Mouse (Mus musculus): ENCODE measurements around the gene 1700025G04Rik. TPM values are rescaled to one million over a fixed set of nuclear protein-coding genes. Genes with fewer than 3 reads are reported as not detected.
A peak's percentile ranks its signal among the peaks of the same experiment; 100 is the strongest.

1700025G04Rik gene
- polyA plus RNA-seq, 1 experiment from 2014 or later, result 25.8 TPM

- no peak for TF ChIP-seq CTCF (IDR thresholded peaks at IDR 0.05; ENCODE audit: low read depth)
- WGBS, result 61% methylated on average over 5 of the region's 5 CpGs
- H3K4me2 ChIP-seq (replicated peaks; ENCODE audit: low read depth), result peak overlapping the region; percentile 97
- ATAC-seq, result no peak
- no peak overlapping the region for H3K9ac ChIP-seq (ENCODE audit: low read depth, low read length)
- no peaks in the 10 kb centered on the region for H3K27me3 ChIP-seq (replicated peaks; ENCODE audit: control insufficient read depth, insufficient read depth, low read length)
- H3K27ac ChIP-seq (ENCODE audit: low read depth, low read length), result no peak overlapping the region
- H3K36me3 ChIP-seq (ENCODE audit: control insufficient read depth, insufficient read depth), result no peaks in the 10 kb centered on the region
- H3K4me3 ChIP-seq (ENCODE audit: low read depth, low read length), result no peak overlapping the region
- peaks cover 5% of the 10 kb centered on the region; the same call in 1 of the 2 replicates for H3K4me1 ChIP-seq (replicated peaks; ENCODE audit: control insufficient read depth, insufficient read depth, low read length)
- H3K9me3 ChIP-seq (ENCODE audit: control insufficient read depth), result no peaks in the 10 kb centered on the region
Measured at GRCm38 (mm10) chr1:152088030-152088429, 1.9 kb downstream of the 1700025G04Rik start.

GRCm38 (mm10) chr1:152086951-152087350 lies 3.0 kb downstream of the 1700025G04Rik start:
- Histone ChIP-seq H3K27me3 (replicated peaks; ENCODE audit: control insufficient read depth, insufficient read depth, low read length) (no peaks in the 10 kb centered on the region), H3K4me3 (ENCODE audit: low read depth, low read length) (no peak overlapping the region), H3K4me2 (replicated peaks; ENCODE audit: low read depth) (no peak overlapping the region), H3K4me1 (replicated peaks; ENCODE audit: control insufficient read depth, insufficient read depth, low read length) (peaks cover 5% of the 10 kb centered on the region; the same call in 1 of the 2 replicates), H3K9ac (ENCODE audit: low read depth, low read length) (no peak overlapping the region), H3K27ac (ENCODE audit: low read depth, low read length) (no peak overlapping the region), H3K36me3 (ENCODE audit: control insufficient read depth, insufficient read depth) (no peaks in the 10 kb centered on the region), H3K9me3 (ENCODE audit: control insufficient read depth) (no peaks in the 10 kb centered on the region)
- WGBS, result 59% methylated on average over 3 of the region's 3 CpGs
- TF ChIP-seq CTCF (IDR thresholded peaks at IDR 0.05; ENCODE audit: low read depth), result no peak
- no peak for ATAC-seq

GRCm38 (mm10) chr1:152085561-152085960 lies 4.4 kb downstream of the 1700025G04Rik start:
- no peak overlapping the region for H3K9ac ChIP-seq (ENCODE audit: low read depth, low read length)
- no peak overlapping the region for H3K4me3 ChIP-seq (ENCODE audit: low read depth, low read length)
- no peak overlapping the region for H3K27ac ChIP-seq (ENCODE audit: low read depth, low read length)
- no peak for TF ChIP-seq CTCF (IDR thresholded peaks at IDR 0.05; ENCODE audit: low read depth)
- no peaks in the 10 kb centered on the region for H3K27me3 ChIP-seq (replicated peaks; ENCODE audit: control insufficient read depth, insufficient read depth, low read length)
- H3K4me1 ChIP-seq (replicated peaks; ENCODE audit: control insufficient read depth, insufficient read depth, low read length), result peaks cover 5% of the 10 kb centered on the region; the same call in 1 of the 2 replicates
- no peaks in the 10 kb centered on the region for H3K9me3 ChIP-seq (ENCODE audit: control insufficient read depth)
- H3K36me3 ChIP-seq (ENCODE audit: control insufficient read depth, insufficient read depth), result no peaks in the 10 kb centered on the region
- no peak overlapping the region for H3K4me2 ChIP-seq (replicated peaks; ENCODE audit: low read depth)
- no peak for ATAC-seq
- WGBS, result 80% methylated on average over 5 of the region's 5 CpGs

- ATAC-seq, result peak; percentile 82
- 13% methylated on average over 15 of the region's 15 CpGs for WGBS
- no peak for TF ChIP-seq CTCF (IDR thresholded peaks at IDR 0.05; ENCODE audit: low read depth)
- peaks cover 5% of the 10 kb centered on the region; the same call in 1 of the 2 replicates for H3K4me1 ChIP-seq (replicated peaks; ENCODE audit: control insufficient read depth, insufficient read depth, low read length)
- peak overlapping the region; percentile 80 for H3K27ac ChIP-seq (ENCODE audit: low read depth, low read length)
- no peaks in the 10 kb centered on the region for H3K9me3 ChIP-seq (ENCODE audit: control insufficient read depth)
- peak overlapping the region; percentile 69 for H3K4me2 ChIP-seq (replicated peaks; ENCODE audit: low read depth)
- H3K27me3 ChIP-seq (replicated peaks; ENCODE audit: control insufficient read depth, insufficient read depth, low read length), result no peaks in the 10 kb centered on the region
- H3K9ac ChIP-seq (ENCODE audit: low read depth, low read length), result peak overlapping the region; percentile 38; the same call in 1 of the 2 replicates
- peak overlapping the region; percentile 39 for H3K4me3 ChIP-seq (ENCODE audit: low read depth, low read length)
- no peaks in the 10 kb centered on the region for H3K36me3 ChIP-seq (ENCODE audit: control insufficient read depth, insufficient read depth)
Measured at GRCm38 (mm10) chr1:152084638-152085345, 5.1 kb downstream of the 1700025G04Rik start.

- no peak overlapping the region for H3K9ac ChIP-seq (ENCODE audit: low read depth, low read length)
- no peaks in the 10 kb centered on the region for H3K9me3 ChIP-seq (ENCODE audit: control insufficient read depth)
- TF ChIP-seq CTCF (IDR thresholded peaks at IDR 0.05; ENCODE audit: low read depth), result no peak
- no peaks in the 10 kb centered on the region for H3K27me3 ChIP-seq (replicated peaks; ENCODE audit: control insufficient read depth, insufficient read depth, low read length)
- no peak for ATAC-seq
- peaks cover 5% of the 10 kb centered on the region; the same call in 1 of the 2 replicates for H3K4me1 ChIP-seq (replicated peaks; ENCODE audit: control insufficient read depth, insufficient read depth, low read length)
- H3K36me3 ChIP-seq (ENCODE audit: control insufficient read depth, insufficient read depth), result no peaks in the 10 kb centered on the region
- H3K27ac ChIP-seq (ENCODE audit: low read depth, low read length), result no peak overlapping the region
- H3K4me3 ChIP-seq (ENCODE audit: low read depth, low read length), result no peak overlapping the region
- 68% methylated on average over 8 of the region's 8 CpGs for WGBS
- H3K4me2 ChIP-seq (replicated peaks; ENCODE audit: low read depth), result no peak overlapping the region
Measured at GRCm38 (mm10) chr1:152081954-152082711, 7.8 kb downstream of the 1700025G04Rik start.

- H3K27me3 ChIP-seq (replicated peaks; ENCODE audit: control insufficient read depth, insufficient read depth, low read length), result no peaks in the 10 kb centered on the region
- no peak for TF ChIP-seq CTCF (IDR thresholded peaks at IDR 0.05; ENCODE audit: low read depth)
- 93% methylated on average over 7 of the region's 7 CpGs for WGBS
Measured at GRCm38 (mm10) chr1:152081121-152081520, 8.8 kb downstream of the 1700025G04Rik start.

More at GRCm38 (mm10) chr1:152081121-152081520, 8.8 kb downstream of the 1700025G04Rik start:
- Histone ChIP-seq H3K36me3 (ENCODE audit: control insufficient read depth, insufficient read depth) (no peaks in the 10 kb centered on the region), H3K27ac (ENCODE audit: low read depth, low read length) (no peak overlapping the region), H3K9ac (ENCODE audit: low read depth, low read length) (no peak overlapping the region), H3K4me1 (replicated peaks; ENCODE audit: control insufficient read depth, insufficient read depth, low read length) (peaks cover 5% of the 10 kb centered on the region; the same call in 1 of the 2 replicates), H3K9me3 (ENCODE audit: control insufficient read depth) (no peaks in the 10 kb centered on the region), H3K4me3 (ENCODE audit: low read depth, low read length) (no peak overlapping the region), H3K4me2 (replicated peaks; ENCODE audit: low read depth) (no peak overlapping the region)
- no peak for ATAC-seq
